Mouse (Mus musculus): ENCODE results near the gene Elmo2. TPM values are rescaled to one million over a fixed set of nuclear protein-coding genes. Genes with fewer than 3 reads are reported as not detected.

Gene Elmo2
- polyA plus RNA-seq, 1 experiment from 2014 or later, result 98.6 TPM

Other genes starting within 250 kb of the Elmo2 start
- not detected in 2 replicates for gene 1700025C18Rik, start 235.7 kb downstream of the Elmo2 start, polyA plus RNA-seq (2015; fragmentation: Nextera tagmentation; extraction: Ambion mirVana)
- 10.4 and 15.7 TPM in 2 replicates for gene Cdh22, start 91.6 kb downstream of the Elmo2 start, polyA plus RNA-seq (2015; fragmentation: Nextera tagmentation; extraction: Ambion mirVana)
- gene Slc35c2, start 38.6 kb downstream of the Elmo2 start, polyA plus RNA-seq (2015; fragmentation: Nextera tagmentation; extraction: Ambion mirVana), result 69.6 and 73.8 TPM in 2 replicates
- 10.4 and 10.5 TPM in 2 replicates for gene Zfp663, start 42.2 kb upstream of the Elmo2 start, polyA plus RNA-seq (2015; fragmentation: Nextera tagmentation; extraction: Ambion mirVana)
- 14.1 and 14.5 TPM in 2 replicates for gene Zfp334, start 61.8 kb upstream of the Elmo2 start, polyA plus RNA-seq (2015; fragmentation: Nextera tagmentation; extraction: Ambion mirVana)
- gene Ocstamp, start 73.9 kb upstream of the Elmo2 start, polyA plus RNA-seq (2015; fragmentation: Nextera tagmentation; extraction: Ambion mirVana), result not detected in 2 replicates
- 3.4 TPM in 2 replicates for gene Slc13a3, start 146.8 kb upstream of the Elmo2 start, polyA plus RNA-seq (2015; fragmentation: Nextera tagmentation; extraction: Ambion mirVana)
- 44.2 and 47.8 TPM in 2 replicates for gene Trp53rka, start 166.8 kb upstream of the Elmo2 start, polyA plus RNA-seq (2015; fragmentation: Nextera tagmentation; extraction: Ambion mirVana)
- 2.4 and 2.6 TPM in 2 replicates for gene Slc2a10, start 177.3 kb upstream of the Elmo2 start, polyA plus RNA-seq (2015; fragmentation: Nextera tagmentation; extraction: Ambion mirVana)

Measured in midbrain, embryonic 13.5 days (tissue).